Mouse (Mus musculus) cerebellum, adult 9-11 months (tissue): Measurements from ENCODE around the gene Krt84.

Source experiments
- DNase-seq: peaks from one replicate; pipeline ENCODE4 v3.0.0; 2022

Krt84 gene

GRCm38 (mm10) chr15:101494203-101494602, 38.4 kb downstream of the Krt84 start:
- DNase-seq = no peak

GRCm38 (mm10) chr15:101493713-101494112, 38.9 kb downstream of the Krt84 start:
- DNase-seq = no peak

- no peak for DNase-seq
These were observed 39.9 kb downstream of the Krt84 start for GRCm38 (mm10) chr15:101492718-101493117.

- DNase-seq = no peak
These were observed 41.2 kb downstream of the Krt84 start, which contains the start of gene Krt83 for GRCm38 (mm10) chr15:101491431-101491830. TSS of gene Krt83 (minus strand) at chr15:101491512.

- no peak for DNase-seq
These were observed 46.5 kb downstream of the Krt84 start for GRCm38 (mm10) chr15:101485911-101486635.

- no peak for DNase-seq
These were observed 47.7 kb downstream of the Krt84 start for GRCm38 (mm10) chr15:101484939-101485338.

GRCm38 (mm10) chr15:101483646-101484045, 49.0 kb downstream of the Krt84 start:
- DNase-seq = no peak

- DNase-seq = no peak
These were observed 50.6 kb downstream of the Krt84 start for GRCm38 (mm10) chr15:101482056-101482455.

- DNase-seq = no peak
These were observed 53.0 kb downstream of the Krt84 start for GRCm38 (mm10) chr15:101479666-101480060.

GRCm38 (mm10) chr15:101479007-101479665, 53.5 kb downstream of the Krt84 start:
- DNase-seq = peak; percentile 19
